Mouse (Mus musculus) thymus, adult 2 months (tissue): ENCODE data around the gene Efnb1.

Experiments
- CTCF ChIP-seq: fragments of 200-500 bp; IDR thresholded peaks from 2 replicates; pipeline ENCODE4 v1.5.1; 2012; ENCODE audit warnings: mild to moderate bottlenecking, control low read depth, low read length, moderate library complexity, borderline replicate concordance; ENCODE audit not compliant: control insufficient read depth, poor library complexity, insufficient read depth; ENCODE audit errors: extremely low read depth
- POLR2A ChIP-seq: fragments of 200-500 bp; IDR thresholded peaks from 2 replicates; pipeline ENCODE4 v1.6.1; 2012; ENCODE audit warnings: mild to moderate bottlenecking, low read length, control low read depth, moderate library complexity; ENCODE audit not compliant: control insufficient read depth, poor library complexity, insufficient read depth; ENCODE audit errors: extremely low read depth

GRCm38 (mm10) chrX:99164855-99165368, 29.0 kb downstream of the Efnb1 start:
- no peak for TF ChIP-seq CTCF
- TF ChIP-seq POLR2A: no peak
